Mouse (Mus musculus) mouse embryonic stem cell (cell line): ENCODE measurements at regions not wholly inside any gene's neighbourhood (a gene's known extent, or its start where the extent isn't known, plus 50 kb on each side); places are given as distances from the start of the nearest gene placed in this dataset.

Experiments
- in situ Hi-C, 2 experiments: fragments of 300-500 bp; cut with MboI; formaldehyde crosslinking; loops; 1 replicate in 1 of 2; 3 replicates in 1 of 2; pipeline ENCODE4 v1.14.3; 2019 to 2020; ENCODE audit warnings: low sequenced_read_pairs in 2 of 2, low pct_unique_long_range_greater_than_20kb in 1 of 2, mixed read lengths in 1 of 2; ENCODE audit not compliant: unreplicated experiment in 1 of 2

DNA sequence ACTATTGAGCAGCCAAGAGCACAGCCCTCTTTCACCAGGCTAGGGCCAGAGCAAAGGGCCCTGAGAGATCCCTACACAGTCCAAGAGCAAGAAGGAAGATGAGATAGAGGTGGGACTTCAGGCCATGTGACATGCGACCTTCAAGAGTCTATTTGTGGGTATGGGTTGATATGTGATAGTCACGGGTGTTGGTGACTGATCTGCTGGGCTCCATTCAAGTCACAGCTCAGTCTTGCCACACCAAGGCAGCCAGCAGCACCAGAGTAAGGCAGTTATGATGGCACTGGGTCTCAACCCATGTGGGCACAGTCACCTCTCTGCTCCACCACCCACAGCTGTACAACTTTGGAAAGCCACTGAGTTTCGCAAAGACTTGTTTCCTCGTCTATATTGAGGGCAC, 60.0 kb upstream of the Pkdcc start:
- in situ Hi-C loops = no loop called here

DNA sequence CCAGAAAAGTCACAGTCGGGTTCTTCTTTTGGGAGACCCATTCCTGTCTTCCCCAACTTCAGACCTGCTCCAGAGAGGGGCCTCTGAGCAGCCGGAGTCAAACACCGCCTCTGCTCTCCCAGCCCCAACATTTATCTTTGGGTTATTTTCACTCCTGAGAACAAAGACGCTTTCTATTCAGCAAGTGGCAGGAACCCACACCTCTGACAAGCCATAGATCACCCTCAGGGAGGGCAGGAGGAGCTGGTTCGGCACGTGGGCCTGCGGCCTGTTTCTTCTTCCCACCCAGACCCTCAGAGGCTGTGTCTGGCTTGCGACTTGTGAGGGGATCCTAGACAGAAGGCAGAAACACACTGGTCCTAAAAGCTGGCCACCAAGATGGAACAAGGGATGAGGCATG, 58.4 kb upstream of the Pkdcc start:
- in situ Hi-C loops = no loop called here

DNA sequence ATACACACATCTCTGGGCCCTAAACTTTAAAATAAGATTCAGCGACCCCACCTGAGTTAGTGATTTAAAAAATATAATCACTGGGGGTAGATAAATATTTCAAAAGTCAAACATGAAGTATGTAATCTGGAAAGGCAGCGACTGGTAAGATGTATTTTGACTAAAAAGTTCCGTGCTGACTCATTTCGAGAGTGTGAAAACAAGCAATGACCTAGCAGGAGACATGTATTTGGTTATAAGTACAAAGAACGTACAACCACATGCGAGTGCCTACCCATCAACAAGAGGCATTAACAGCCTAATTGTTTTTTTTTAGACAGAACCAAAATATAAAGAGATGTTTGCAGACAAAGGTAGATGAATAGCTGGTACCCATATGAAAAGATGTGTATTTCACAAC, 57.0 kb upstream of the Pkdcc start:
- in situ Hi-C loops = no loop called here

- in situ Hi-C loops = no loop called here
Observed at GRCm38 (mm10) chr17:83158652-83159051, 56.4 kb upstream of the Pkdcc start.

DNA sequence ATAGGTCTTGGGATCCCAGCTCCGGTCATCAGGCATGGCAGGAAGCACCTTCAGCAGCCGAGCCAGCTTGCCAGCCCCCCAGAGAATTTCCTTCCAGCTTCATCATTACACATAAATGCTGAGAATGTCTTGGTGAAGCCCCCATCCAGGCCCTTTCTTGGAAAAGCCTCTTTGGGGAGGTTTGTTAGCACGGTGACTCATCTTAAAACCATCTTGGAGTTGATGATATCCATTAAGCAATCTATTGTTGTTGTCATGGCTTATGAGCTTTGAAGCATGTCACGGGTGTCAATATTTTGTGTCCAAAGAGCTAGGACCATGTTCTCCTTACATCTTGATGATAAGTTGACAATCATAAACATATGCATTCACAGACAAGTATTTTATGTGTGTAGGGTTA, 55.5 kb upstream of the Pkdcc start:
- in situ Hi-C loops = no loop called here

- in situ Hi-C loops = no loop called here
Observed at GRCm38 (mm10) chr17:83160296-83160695, 54.8 kb upstream of the Pkdcc start.

- in situ Hi-C loops = no loop called here
Observed at GRCm38 (mm10) chr17:83161731-83162130, 53.4 kb upstream of the Pkdcc start.

DNA sequence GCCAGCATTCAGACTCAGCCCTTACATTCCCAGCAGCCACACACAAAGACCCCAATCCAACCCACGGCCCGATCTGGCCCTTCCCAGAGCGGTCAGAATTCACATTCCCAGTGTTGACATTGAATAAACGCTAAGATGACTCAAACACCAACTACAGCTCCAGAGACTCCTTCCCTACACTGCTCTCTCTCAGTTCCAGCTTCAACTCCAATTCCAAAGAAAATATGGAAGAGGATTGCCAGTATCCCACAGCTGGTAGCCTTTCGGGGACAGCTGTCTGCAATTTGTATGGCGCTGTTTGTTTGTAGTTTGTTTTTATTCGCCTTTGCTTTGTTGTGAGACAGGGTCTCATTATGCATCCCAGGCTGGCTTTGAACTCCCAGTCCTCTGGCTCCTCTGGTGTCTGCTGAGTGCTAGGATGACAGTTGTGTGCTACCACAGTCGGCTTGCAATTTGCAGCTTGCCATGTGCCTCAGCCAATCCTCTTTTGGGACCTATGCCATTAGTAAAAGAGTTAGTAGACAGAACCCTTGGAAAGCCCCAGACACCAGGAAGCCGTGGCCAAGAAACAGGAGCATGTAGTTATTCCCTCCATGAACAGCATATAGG, 51.0 kb upstream of the Pkdcc start:
- in situ Hi-C loops = no loop called here

GRCm38 (mm10) chr17:83164728-83165127, 50.4 kb upstream of the Pkdcc start:
- in situ Hi-C loops = no loop called here

GRCm38 (mm10) chr17:83165140-83165539, 50.0 kb upstream of the Pkdcc start:
- in situ Hi-C loops = no loop called here
